Mouse (Mus musculus): ENCODE measurements around the gene Kmt2a.

GRCm38 (mm10) chr9:44892664-44893063, 11.6 kb upstream of the Kmt2a start:
- TF ChIP-seq POLR2A (IDR thresholded peaks at IDR 0.05; ENCODE audit: insufficient read length, low read depth) (no peak), POLR2AphosphoS2 (IDR thresholded peaks at IDR 0.05; ENCODE audit: insufficient read length, low read depth) (no peak), E2F4 (IDR thresholded peaks at IDR 0.05; ENCODE audit: insufficient read depth) (no peak), TCF3 (IDR thresholded peaks at IDR 0.05; ENCODE audit: insufficient read length, low read depth) (no peak), SRF (IDR thresholded peaks at IDR 0.05; ENCODE audit: control insufficient read depth, insufficient read length, low read depth) (no peak), MYOG (IDR thresholded peaks at IDR 0.05; ENCODE audit: control insufficient read depth in 1 of 3, insufficient read depth in 1 of 3, insufficient read length in 2 of 3, low read depth in 2 of 3) (no peak), MYOD1 (IDR thresholded peaks at IDR 0.05; ENCODE audit: control insufficient read depth in 1 of 3, insufficient read length in 2 of 3, low read depth in 2 of 3) (no peak), MAX (IDR thresholded peaks at IDR 0.05; ENCODE audit: low read depth) (no peak)
